ENCODE assay signal across 9 mouse cellular contexts in the genomic region with DNA sequence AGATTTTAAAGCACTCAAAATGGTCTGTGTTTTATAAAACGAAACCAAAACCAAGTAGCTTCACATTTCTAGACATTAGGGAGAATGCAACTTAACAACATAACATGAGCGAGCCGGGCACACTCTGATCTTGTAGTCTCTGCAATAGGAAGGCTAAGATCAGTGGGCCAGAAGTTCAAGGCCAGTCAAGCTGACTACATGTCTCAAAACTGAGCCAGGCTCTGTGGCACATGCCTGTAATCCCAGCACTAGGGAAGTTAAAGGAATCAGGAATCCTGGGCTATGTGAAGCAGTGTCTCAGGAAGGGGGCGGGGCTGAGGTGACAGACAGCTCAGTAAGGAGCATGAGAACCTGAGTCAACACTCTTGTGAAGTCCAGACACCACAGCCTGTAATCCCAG. TPM values are rescaled to one million over a fixed set of nuclear protein-coding genes. Genes with fewer than 3 reads are reported as not detected.
DNase-seq lines count a peak whose midpoint lies in the region; ATAC-seq and TF ChIP-seq lines count a peak whose summit lies in the region.
"Had no signal": no experiment of that assay in that cellular context is flagged by ENCODE, and none has a peak within 500 bp of the region (broad histone marks: within the 10 kb centered on the region; RNA-seq: fewer than 3 reads in every experiment).

No protein-coding gene starts in this region.

- TF ChIP-seq EP300 in MEL (IDR thresholded peaks at IDR 0.05; ENCODE audit: low read depth in 1 of 2, low read length in 2 of 2) = no peak

- H3K4me2 ChIP-seq in hindbrain, embryonic 11.5 days (replicated peaks; ENCODE audit: low read depth, low read length) = no peak overlapping the region
- H3K4me2 ChIP-seq: liver, embryonic 13.5 days had no signal

- H3K27me3 ChIP-seq in MEL (ENCODE audit: control insufficient read depth in 1 of 2, insufficient read depth in 2 of 2, low read length in 2 of 2) = peaks cover 0 to 1% of the 10 kb centered on the region in 2 experiments; a peak in 1 of 4 replicates
- no peaks in the 10 kb centered on the region for H3K27me3 ChIP-seq in hindbrain, embryonic 11.5 days (ENCODE audit: control insufficient read depth, insufficient read depth, low read length)
- H3K27me3 ChIP-seq: liver, embryonic 13.5 days had no signal

- ATAC-seq in hindbrain, embryonic 11.5 days (ENCODE audit: low FRiP score) = no peak

- no peak for TF ChIP-seq CTCF in layer of hippocampus, adult 2 months (conservative IDR thresholded peaks at IDR 0.05)
- TF ChIP-seq CTCF in MEL (IDR thresholded peaks at IDR 0.05 in 2 of 3, conservative IDR thresholded peaks at IDR 0.05 in 1 of 3; ENCODE audit: control insufficient read depth in 1 of 3, insufficient read depth in 1 of 3, low read depth in 2 of 3, low read length in 3 of 3, poor library complexity in 1 of 3, severe bottlenecking in 1 of 3) = no peak

- H3K27ac ChIP-seq in layer of hippocampus, adult 2 months = peak overlapping the region; percentile 80
- H3K27ac ChIP-seq in MEL (ENCODE audit: control insufficient read depth, low read depth, low read length) = no peak overlapping the region
- H3K27ac ChIP-seq in hindbrain, embryonic 11.5 days (ENCODE audit: low read depth, low read length) = no peak overlapping the region
- H3K27ac ChIP-seq: liver, embryonic 13.5 days had no signal

- peak overlapping the region; percentile 17; the same call in 1 of the 2 replicates for H3K9ac ChIP-seq in MEL (ENCODE audit: control insufficient read depth, low read depth, low read length, poor library complexity, severe bottlenecking)
- H3K9ac ChIP-seq in hindbrain, embryonic 11.5 days (ENCODE audit: low read depth, low read length) = no peak overlapping the region
- H3K9ac ChIP-seq: liver, embryonic 13.5 days had no signal

- H3K4me3 ChIP-seq in layer of hippocampus, adult 2 months = no peak overlapping the region; the same call in 1 of the 2 replicates
- peak overlapping the region; percentile 62 to 98 for H3K4me3 ChIP-seq in MEL (ENCODE audit: control insufficient read depth in 1 of 2, insufficient read depth in 1 of 2, low read depth in 2 of 2, low read length in 2 of 2)
- no peak overlapping the region for H3K4me3 ChIP-seq in hindbrain, embryonic 11.5 days (ENCODE audit: low read depth, low read length)
- H3K4me3 ChIP-seq: liver, embryonic 13.5 days had no signal

- TF ChIP-seq RAD21 in MEL (IDR thresholded peaks at IDR 0.05; ENCODE audit: low read depth, low read length) = no peak

- H3K4me1 ChIP-seq in MEL (ENCODE audit: control insufficient read depth in 1 of 2, insufficient read depth in 2 of 2, low read length in 2 of 2) = peaks cover 3 to 8% of the 10 kb centered on the region in 2 experiments; a peak in 2 of 4 replicates
- H3K4me1 ChIP-seq in hindbrain, embryonic 11.5 days (replicated peaks; ENCODE audit: control insufficient read depth, insufficient read depth, low read length) = no peaks in the 10 kb centered on the region

- H3K36me3 ChIP-seq in MEL (ENCODE audit: control insufficient read depth in 1 of 2, insufficient read depth in 2 of 2, low read length in 2 of 2) = peaks cover 0 to 3% of the 10 kb centered on the region in 2 experiments; a peak in 2 of 4 replicates
- no peaks in the 10 kb centered on the region for H3K36me3 ChIP-seq in hindbrain, embryonic 11.5 days (ENCODE audit: control insufficient read depth, insufficient read depth, low read length)
- H3K36me3 ChIP-seq: liver, embryonic 13.5 days had no signal

- no peak for TF ChIP-seq POLR2A in MEL (IDR thresholded peaks at IDR 0.05; ENCODE audit: control insufficient read depth in 1 of 2, insufficient read depth in 1 of 2, low read depth in 1 of 2, low read length in 2 of 2, poor library complexity in 1 of 2)

- no peaks in the 10 kb centered on the region for H3K9me3 ChIP-seq in MEL (replicated peaks; ENCODE audit: insufficient read depth, low read length)
- H3K9me3 ChIP-seq in hindbrain, embryonic 11.5 days (ENCODE audit: control insufficient read depth, low read length) = no peaks in the 10 kb centered on the region
- H3K9me3 ChIP-seq: liver, embryonic 13.5 days had no signal

- H3K79me2 ChIP-seq in MEL (ENCODE audit: control insufficient read depth, insufficient read depth, low read length, poor library complexity) = no peaks in the 10 kb centered on the region

- WGBS in hindbrain, embryonic 11.5 days = 86% methylated on average over 4 of the region's 4 CpGs

- no peak for DNase-seq in layer of hippocampus, adult 2 months (ENCODE audit: low spot score in 2 of 2)
- no peak for DNase-seq in layer of hippocampus, adult 8-10 months (ENCODE audit: low spot score in 2 of 2)
- peak; percentile 51 for DNase-seq in MEL (ENCODE audit: low read depth, low spot score)
- peak; percentile 54 for DNase-seq in adrenal gland, postnatal 10 days
- DNase-seq in natural killer cell, adult 2 months (ENCODE audit: low spot score in 2 of 2) = peak; percentile 5 to 16
- no peak for DNase-seq in hindbrain, embryonic 11.5 days (ENCODE audit: low spot score)
- DNase-seq in neural tube, embryonic 10.5 days (ENCODE audit: extremely low spot score, low spot score) = no peak
- DNase-seq in layer of hippocampus, adult 9-11 months = no peak
- DNase-seq: liver, embryonic 13.5 days had no signal

TF ChIP-seq in MEL, 35 proteins besides CTCF, POLR2A, EP300 and RAD21:
- TF ChIP-seq MXI1 (IDR thresholded peaks at IDR 0.05; ENCODE audit: low read depth, low read length) = peak; percentile 57; the same call in 1 of the 2 replicates
- TF ChIP-seq NRF1 (IDR thresholded peaks at IDR 0.05; ENCODE audit: insufficient read depth, low read depth, low read length, poor library complexity, severe bottlenecking) = no peak
- peak; percentile 30; the same call in 1 of the 2 replicates for TF ChIP-seq ETS1 (IDR thresholded peaks at IDR 0.05; ENCODE audit: low read depth, low read length)

RNA-seq across cellular contexts. Expression of a gene that starts 35.8 kb away (rescaled TPM):
- total RNA-seq in layer of hippocampus, adult 2 months (2021) = 100 to 1,000 TPM; 161 to 166 TPM
- total RNA-seq in layer of hippocampus, adult 8-10 months (2022) = 100 to 1,000 TPM; 136 to 191 (median 152) TPM
- 14.8 and 15.6 TPM in 2 replicates for total RNA-seq in MEL (2012; rRNA removed)
- polyA plus RNA-seq in MEL (2012; ENCODE audit: insufficient read depth in 1 of 2, insufficient read length in 2 of 2, low read depth in 1 of 2, low replicate concordance in 2 of 2, missing spikeins in 1 of 2) = 10 to 100 TPM; 19.2 to 22.2 TPM
- 10 to 100 TPM; 56.0 to 64.5 TPM for total RNA-seq in adrenal gland, postnatal 10 days (2021)
- 48.8 and 48.9 TPM in 2 replicates for polyA plus RNA-seq in hindbrain, embryonic 11.5 days (2014; fragmentation: Nextera tagmentation; extraction: Ambion mirVana)

Comparison
In these comparisons a context has a peak if more than half of its experiments do, and no peak if none do; other contexts are left out.
1. DNase-seq: peak in MEL (single experiment), adrenal gland, postnatal 10 days (single experiment) and natural killer cell, adult 2 months (2 of 2); none in layer of hippocampus, adult 2 months (0 of 2), layer of hippocampus, adult 8-10 months (0 of 2), hindbrain, embryonic 11.5 days (single experiment), neural tube, embryonic 10.5 days (single experiment) and layer of hippocampus, adult 9-11 months (single experiment).
2. H3K4me3 ChIP-seq: peak in MEL (2 of 2); none in layer of hippocampus, adult 2 months (single experiment) and hindbrain, embryonic 11.5 days (single experiment).